Mouse (Mus musculus): Measurements from ENCODE around the gene Krtap13. TPM values are rescaled to one million over a fixed set of nuclear protein-coding genes. Genes with fewer than 3 reads are reported as not detected.

Krtap13 gene
- polyA plus RNA-seq, 1 experiment = not detected

GRCm38 (mm10) chr16:88716549-88716948, 34.9 kb downstream of the Krtap13 start:
- TF ChIP-seq FLI1 (IDR thresholded peaks at IDR 0.05; ENCODE audit: low read length) (no peak), GATA1 (IDR thresholded peaks at IDR 0.05; ENCODE audit: borderline replicate concordance, low read length) (no peak)
- H3K36me3 ChIP-seq (replicated peaks; ENCODE audit: low read length) = no peaks in the 10 kb centered on the region
- no peak overlapping the region for H3K4me3 ChIP-seq (replicated peaks)
- H3K27me3 ChIP-seq (replicated peaks) = no peaks in the 10 kb centered on the region
- H3K9me3 ChIP-seq = no peaks in the 10 kb centered on the region; the same call in 1 of the 2 replicates
- no peaks in the 10 kb centered on the region for H3K4me1 ChIP-seq

- no peak for TF ChIP-seq FLI1 (IDR thresholded peaks at IDR 0.05; ENCODE audit: low read length)
- no peak for TF ChIP-seq GATA1 (IDR thresholded peaks at IDR 0.05; ENCODE audit: borderline replicate concordance, low read length)
- Histone ChIP-seq H3K4me1 (no peaks in the 10 kb centered on the region), H3K27me3 (replicated peaks) (no peaks in the 10 kb centered on the region), H3K4me3 (replicated peaks) (no peak overlapping the region), H3K36me3 (replicated peaks; ENCODE audit: low read length) (no peaks in the 10 kb centered on the region), H3K9me3 (peaks cover 6% of the 10 kb centered on the region)
Measured at GRCm38 (mm10) chr16:88711245-88711644, 40.2 kb downstream of the Krtap13 start.

- Histone ChIP-seq H3K4me3 (replicated peaks) (no peak overlapping the region), H3K36me3 (replicated peaks; ENCODE audit: low read length) (no peaks in the 10 kb centered on the region), H3K9me3 (peaks cover 6% of the 10 kb centered on the region), H3K27me3 (replicated peaks) (no peaks in the 10 kb centered on the region), H3K4me1 (no peaks in the 10 kb centered on the region)
- TF ChIP-seq FLI1 (IDR thresholded peaks at IDR 0.05; ENCODE audit: low read length) (no peak), GATA1 (IDR thresholded peaks at IDR 0.05; ENCODE audit: borderline replicate concordance, low read length) (no peak)
Measured at GRCm38 (mm10) chr16:88710757-88711156, 40.7 kb downstream of the Krtap13 start.

- Histone ChIP-seq H3K4me1 (no peaks in the 10 kb centered on the region), H3K9me3 (peaks cover 6% of the 10 kb centered on the region; the same call in 1 of the 2 replicates), H3K27me3 (replicated peaks) (no peaks in the 10 kb centered on the region), H3K4me3 (replicated peaks) (no peak within 1 kb of the TSS), H3K36me3 (replicated peaks; ENCODE audit: low read length) (no peaks in the 10 kb centered on the region)
- TF ChIP-seq FLI1 (IDR thresholded peaks at IDR 0.05; ENCODE audit: low read length) (no peak), GATA1 (IDR thresholded peaks at IDR 0.05; ENCODE audit: borderline replicate concordance, low read length) (no peak)
Measured at GRCm38 (mm10) chr16:88707496-88708012, 43.9 kb downstream of the Krtap13 start, which contains the start of gene 2310061N02Rik. 2310061N02Rik (minus strand) TSS chr16:88707962.

GRCm38 (mm10) chr16:88701072-88701864, 50.2 kb downstream of the Krtap13 start:
- no peaks in the 10 kb centered on the region for H3K4me1 ChIP-seq
- no peak overlapping the region for H3K4me3 ChIP-seq (replicated peaks)
- no peaks in the 10 kb centered on the region for H3K27me3 ChIP-seq (replicated peaks)
- no peaks in the 10 kb centered on the region for H3K36me3 ChIP-seq (replicated peaks; ENCODE audit: low read length)
- no peak for TF ChIP-seq FLI1 (IDR thresholded peaks at IDR 0.05; ENCODE audit: low read length)
- TF ChIP-seq GATA1 (IDR thresholded peaks at IDR 0.05; ENCODE audit: borderline replicate concordance, low read length) = no peak
- H3K9me3 ChIP-seq = no peaks in the 10 kb centered on the region

Other genes starting within 250 kb of the Krtap13 start
- not detected in 2 replicates for gene Cldn17, start 244.7 kb downstream of the Krtap13 start, polyA plus RNA-seq (2012; ENCODE audit: insufficient read depth, low replicate concordance)
- not detected in 2 replicates for gene Cldn8, start 188.5 kb downstream of the Krtap13 start, polyA plus RNA-seq (2012; ENCODE audit: insufficient read depth, low replicate concordance)
- not detected in 2 replicates for gene Krtap24-1, start 139.4 kb downstream of the Krtap13 start, polyA plus RNA-seq (2012; ENCODE audit: insufficient read depth, low replicate concordance)
- not detected in 2 replicates for gene 2310079G19Rik, start 124.0 kb downstream of the Krtap13 start, polyA plus RNA-seq (2012; ENCODE audit: insufficient read depth, low replicate concordance)
- gene Krtap26-1, start 103.8 kb downstream of the Krtap13 start, polyA plus RNA-seq (2012; ENCODE audit: insufficient read depth, low replicate concordance) = not detected in 2 replicates
- gene Krtap27-1, start 80.0 kb downstream of the Krtap13 start, polyA plus RNA-seq (2012; ENCODE audit: insufficient read depth, low replicate concordance) = not detected in 2 replicates
- gene 2310061N02Rik, start 43.7 kb downstream of the Krtap13 start, polyA plus RNA-seq (2012; ENCODE audit: insufficient read depth, low replicate concordance) = not detected in 2 replicates
- not detected in 2 replicates for gene Krtap13-1, start 22.8 kb downstream of the Krtap13 start, polyA plus RNA-seq (2012; ENCODE audit: insufficient read depth, low replicate concordance)
- not detected in 2 replicates for gene 2310034C09Rik, start 7.2 kb upstream of the Krtap13 start, polyA plus RNA-seq (2012; ENCODE audit: insufficient read depth, low replicate concordance)
- not detected in 2 replicates for gene 2310057N15Rik, start 22.6 kb upstream of the Krtap13 start, polyA plus RNA-seq (2012; ENCODE audit: insufficient read depth, low replicate concordance)
- gene Gm5965, start 26.3 kb upstream of the Krtap13 start, polyA plus RNA-seq (2012; ENCODE audit: insufficient read depth, low replicate concordance) = not detected in 2 replicates
- not detected in 2 replicates for gene Gm20741, start 60.6 kb upstream of the Krtap13 start, polyA plus RNA-seq (2012; ENCODE audit: insufficient read depth, low replicate concordance)
- not detected in 2 replicates for gene Krtap15, start 68.6 kb upstream of the Krtap13 start, polyA plus RNA-seq (2012; ENCODE audit: insufficient read depth, low replicate concordance)
- gene Krtap14, start 74.5 kb upstream of the Krtap13 start, polyA plus RNA-seq (2012; ENCODE audit: insufficient read depth, low replicate concordance) = not detected in 2 replicates
- gene Krtap19-1, start 117.8 kb upstream of the Krtap13 start, polyA plus RNA-seq (2012; ENCODE audit: insufficient read depth, low replicate concordance) = not detected in 2 replicates
- not detected in 2 replicates for gene Krtap19-2, start 122.6 kb upstream of the Krtap13 start, polyA plus RNA-seq (2012; ENCODE audit: insufficient read depth, low replicate concordance)
- not detected in 2 replicates for gene Krtap19-3, start 126.4 kb upstream of the Krtap13 start, polyA plus RNA-seq (2012; ENCODE audit: insufficient read depth, low replicate concordance)
- not detected in 2 replicates for gene Krtap19-4, start 133.5 kb upstream of the Krtap13 start, polyA plus RNA-seq (2012; ENCODE audit: insufficient read depth, low replicate concordance)
- not detected in 2 replicates for gene Krtap19-5, start 144.8 kb upstream of the Krtap13 start, polyA plus RNA-seq (2012; ENCODE audit: insufficient read depth, low replicate concordance)
- not detected in 2 replicates for gene Krtap19-9b, start 180.6 kb upstream of the Krtap13 start, polyA plus RNA-seq (2012; ENCODE audit: insufficient read depth, low replicate concordance)
- not detected in 2 replicates for gene Krtap16-3, start 211.2 kb upstream of the Krtap13 start, polyA plus RNA-seq (2012; ENCODE audit: insufficient read depth, low replicate concordance)

All from megakaryocyte, embryonic 14.5 days (primary cell).